Mouse (Mus musculus): ENCODE measurements around the gene Sgce. TPM values are rescaled to one million over a fixed set of nuclear protein-coding genes. Genes with fewer than 3 reads are reported as not detected.

Gene Sgce
- polyA plus RNA-seq, 1 experiment: 5.4 TPM

GRCm38 (mm10) chr6:4722739-4723138 is 24.3 kb downstream of the Sgce start:
- no peaks in the 10 kb centered on the region for H3K27me3 ChIP-seq (ENCODE audit: control insufficient read depth, insufficient read depth, low read length)

GRCm38 (mm10) chr6:4722142-4722541 is 24.9 kb downstream of the Sgce start:
- no peaks in the 10 kb centered on the region for H3K4me1 ChIP-seq (ENCODE audit: control insufficient read depth, insufficient read depth, low read length)
- TF ChIP-seq POLR2A (IDR thresholded peaks at IDR 0.05; ENCODE audit: control insufficient read depth, low read depth, low read length) (no peak), CTCF (IDR thresholded peaks at IDR 0.05; ENCODE audit: control insufficient read depth, insufficient read depth, insufficient replicate concordance, low read depth, low read length) (no peak)
- H3K27ac ChIP-seq (ENCODE audit: control insufficient read depth, insufficient read depth, low read depth, low read length): no peak overlapping the region
- H3K27me3 ChIP-seq (ENCODE audit: control insufficient read depth, insufficient read depth, low read length): no peaks in the 10 kb centered on the region
- no peak overlapping the region for H3K4me3 ChIP-seq (ENCODE audit: control insufficient read depth, low read depth, low read length)
- no peaks in the 10 kb centered on the region for H3K36me3 ChIP-seq (ENCODE audit: control insufficient read depth, insufficient read depth, low read length)

More at GRCm38 (mm10) chr6:4722739-4723138, 24.3 kb downstream of the Sgce start:
- Histone ChIP-seq H3K36me3 (ENCODE audit: control insufficient read depth, insufficient read depth, low read length) (no peaks in the 10 kb centered on the region), H3K27ac (ENCODE audit: control insufficient read depth, insufficient read depth, low read depth, low read length) (no peak overlapping the region), H3K4me3 (ENCODE audit: control insufficient read depth, low read depth, low read length) (no peak overlapping the region), H3K4me1 (ENCODE audit: control insufficient read depth, insufficient read depth, low read length) (no peaks in the 10 kb centered on the region)
- TF ChIP-seq CTCF (IDR thresholded peaks at IDR 0.05; ENCODE audit: control insufficient read depth, insufficient read depth, insufficient replicate concordance, low read depth, low read length) (no peak), POLR2A (IDR thresholded peaks at IDR 0.05; ENCODE audit: control insufficient read depth, low read depth, low read length) (no peak)

- Histone ChIP-seq H3K27me3 (ENCODE audit: control insufficient read depth, insufficient read depth, low read length) (no peaks in the 10 kb centered on the region), H3K36me3 (ENCODE audit: control insufficient read depth, insufficient read depth, low read length) (no peaks in the 10 kb centered on the region), H3K4me1 (ENCODE audit: control insufficient read depth, insufficient read depth, low read length) (no peaks in the 10 kb centered on the region), H3K27ac (ENCODE audit: control insufficient read depth, insufficient read depth, low read depth, low read length) (no peak overlapping the region), H3K4me3 (ENCODE audit: control insufficient read depth, low read depth, low read length) (no peak overlapping the region)
- TF ChIP-seq POLR2A (IDR thresholded peaks at IDR 0.05; ENCODE audit: control insufficient read depth, low read depth, low read length): no peak
- no peak for TF ChIP-seq CTCF (IDR thresholded peaks at IDR 0.05; ENCODE audit: control insufficient read depth, insufficient read depth, insufficient replicate concordance, low read depth, low read length)
Observed at GRCm38 (mm10) chr6:4717344-4717743, 29.7 kb downstream of the Sgce start.

- Histone ChIP-seq H3K27ac (ENCODE audit: control insufficient read depth, insufficient read depth, low read depth, low read length) (no peak overlapping the region), H3K4me1 (ENCODE audit: control insufficient read depth, insufficient read depth, low read length) (no peaks in the 10 kb centered on the region), H3K27me3 (ENCODE audit: control insufficient read depth, insufficient read depth, low read length) (no peaks in the 10 kb centered on the region), H3K36me3 (ENCODE audit: control insufficient read depth, insufficient read depth, low read length) (no peaks in the 10 kb centered on the region), H3K4me3 (ENCODE audit: control insufficient read depth, low read depth, low read length) (no peak overlapping the region)
- TF ChIP-seq POLR2A (IDR thresholded peaks at IDR 0.05; ENCODE audit: control insufficient read depth, low read depth, low read length) (no peak), CTCF (IDR thresholded peaks at IDR 0.05; ENCODE audit: control insufficient read depth, insufficient read depth, insufficient replicate concordance, low read depth, low read length) (no peak)
Observed at GRCm38 (mm10) chr6:4716171-4716570, 30.8 kb downstream of the Sgce start.

- no peak overlapping the region for H3K27ac ChIP-seq (ENCODE audit: control insufficient read depth, insufficient read depth, low read depth, low read length)
- H3K36me3 ChIP-seq (ENCODE audit: control insufficient read depth, insufficient read depth, low read length): no peaks in the 10 kb centered on the region
- no peaks in the 10 kb centered on the region for H3K4me1 ChIP-seq (ENCODE audit: control insufficient read depth, insufficient read depth, low read length)
- no peaks in the 10 kb centered on the region for H3K27me3 ChIP-seq (ENCODE audit: control insufficient read depth, insufficient read depth, low read length)
- H3K4me3 ChIP-seq (ENCODE audit: control insufficient read depth, low read depth, low read length): no peak overlapping the region
- no peak for TF ChIP-seq CTCF (IDR thresholded peaks at IDR 0.05; ENCODE audit: control insufficient read depth, insufficient read depth, insufficient replicate concordance, low read depth, low read length)
- no peak for TF ChIP-seq POLR2A (IDR thresholded peaks at IDR 0.05; ENCODE audit: control insufficient read depth, low read depth, low read length)
Observed at GRCm38 (mm10) chr6:4708971-4709370, 38.0 kb downstream of the Sgce start.

GRCm38 (mm10) chr6:4706415-4706814 is 40.6 kb downstream of the Sgce start:
- Histone ChIP-seq H3K4me1 (ENCODE audit: control insufficient read depth, insufficient read depth, low read length) (no peaks in the 10 kb centered on the region), H3K27me3 (ENCODE audit: control insufficient read depth, insufficient read depth, low read length) (no peaks in the 10 kb centered on the region), H3K4me3 (ENCODE audit: control insufficient read depth, low read depth, low read length) (no peak overlapping the region), H3K27ac (ENCODE audit: control insufficient read depth, insufficient read depth, low read depth, low read length) (no peak overlapping the region), H3K36me3 (ENCODE audit: control insufficient read depth, insufficient read depth, low read length) (no peaks in the 10 kb centered on the region)
- TF ChIP-seq CTCF (IDR thresholded peaks at IDR 0.05; ENCODE audit: control insufficient read depth, insufficient read depth, insufficient replicate concordance, low read depth, low read length) (no peak), POLR2A (IDR thresholded peaks at IDR 0.05; ENCODE audit: control insufficient read depth, low read depth, low read length) (no peak)

- Histone ChIP-seq H3K27ac (ENCODE audit: control insufficient read depth, insufficient read depth, low read depth, low read length) (no peak overlapping the region), H3K4me1 (ENCODE audit: control insufficient read depth, insufficient read depth, low read length) (no peaks in the 10 kb centered on the region), H3K27me3 (ENCODE audit: control insufficient read depth, insufficient read depth, low read length) (no peaks in the 10 kb centered on the region), H3K4me3 (ENCODE audit: control insufficient read depth, low read depth, low read length) (no peak overlapping the region), H3K36me3 (ENCODE audit: control insufficient read depth, insufficient read depth, low read length) (no peaks in the 10 kb centered on the region)
- TF ChIP-seq CTCF (IDR thresholded peaks at IDR 0.05; ENCODE audit: control insufficient read depth, insufficient read depth, insufficient replicate concordance, low read depth, low read length): no peak
- no peak for TF ChIP-seq POLR2A (IDR thresholded peaks at IDR 0.05; ENCODE audit: control insufficient read depth, low read depth, low read length)
Observed at GRCm38 (mm10) chr6:4703908-4704307, 43.1 kb downstream of the Sgce start.

- Histone ChIP-seq H3K27me3 (ENCODE audit: control insufficient read depth, insufficient read depth, low read length) (no peaks in the 10 kb centered on the region), H3K27ac (ENCODE audit: control insufficient read depth, insufficient read depth, low read depth, low read length) (no peak overlapping the region), H3K4me1 (ENCODE audit: control insufficient read depth, insufficient read depth, low read length) (no peaks in the 10 kb centered on the region), H3K36me3 (ENCODE audit: control insufficient read depth, insufficient read depth, low read length) (no peaks in the 10 kb centered on the region), H3K4me3 (ENCODE audit: control insufficient read depth, low read depth, low read length) (no peak overlapping the region)
- TF ChIP-seq CTCF (IDR thresholded peaks at IDR 0.05; ENCODE audit: control insufficient read depth, insufficient read depth, insufficient replicate concordance, low read depth, low read length) (no peak), POLR2A (IDR thresholded peaks at IDR 0.05; ENCODE audit: control insufficient read depth, low read depth, low read length) (no peak)
Observed at GRCm38 (mm10) chr6:4701641-4702040, 45.4 kb downstream of the Sgce start.

Data from testis, adult 2 months (tissue).